Mouse (Mus musculus) adrenal gland (tissue): ENCODE data around the gene Spcs3.

ENCODE experiments used
- intact Hi-C: fragments of 180-260 bp; cut with DNase I; formaldehyde crosslinking; loops from one replicate; pipeline ENCODE4 v1.15.1; 2025

Gene Spcs3

GRCm38 (mm10) chr8:54509221-54509721, 20.5 kb downstream of the Spcs3 start:
- intact Hi-C loops, result loop anchor here (5.0 kb wide), 1 partner anchor 198 kb away; no protein-coding TSS in a partner anchor

- intact Hi-C loops, result loop anchor here (5.0 kb wide), 1 partner anchor 198 kb away; no protein-coding TSS in a partner anchor
Observed at GRCm38 (mm10) chr8:54508814-54509213, 21.0 kb downstream of the Spcs3 start.

- intact Hi-C loops, result loop anchor here (5.0 kb wide), 1 partner anchor 199 kb away; no protein-coding TSS in a partner anchor
Observed at GRCm38 (mm10) chr8:54508096-54508456, 21.7 kb downstream of the Spcs3 start.

- intact Hi-C loops, result loop anchor here (2.0 to 5.0 kb wide), 2 partner anchors 153 to 200 kb away; no protein-coding TSS in a partner anchor
Observed at GRCm38 (mm10) chr8:54507428-54508095, 22.2 kb downstream of the Spcs3 start.

GRCm38 (mm10) chr8:54505060-54505459, 24.7 kb downstream of the Spcs3 start:
- intact Hi-C loops, result loop anchor here (5.0 kb wide), 1 partner anchor 202 kb away; no protein-coding TSS in a partner anchor

GRCm38 (mm10) chr8:54503104-54503503, 26.7 kb downstream of the Spcs3 start:
- intact Hi-C loops, result no loop called here

GRCm38 (mm10) chr8:54493915-54494314, 35.9 kb downstream of the Spcs3 start:
- intact Hi-C loops, result loop anchor here (5.0 to 10.0 kb wide), 2 partner anchors 339 to 887 kb away; no protein-coding TSS in a partner anchor

- intact Hi-C loops, result loop anchor here (5.0 to 10.0 kb wide), 2 partner anchors 338 to 886 kb away; no protein-coding TSS in a partner anchor
Observed at GRCm38 (mm10) chr8:54493110-54493509, 36.7 kb downstream of the Spcs3 start.

- intact Hi-C loops, result loop anchor here (2.0 to 10.0 kb wide), 4 partner anchors 337 to 885 kb away; partner anchors contain the start of gene Vegfc
Observed at GRCm38 (mm10) chr8:54491934-54492333, 37.9 kb downstream of the Spcs3 start.

- intact Hi-C loops, result loop anchor here (2.0 to 10.0 kb wide), 4 partner anchors 336 to 884 kb away; partner anchors contain the start of gene Vegfc
Observed at GRCm38 (mm10) chr8:54491057-54491690, 38.6 kb downstream of the Spcs3 start.

GRCm38 (mm10) chr8:54488437-54488836, 41.4 kb downstream of the Spcs3 start:
- intact Hi-C loops, result no loop called here

- intact Hi-C loops, result no loop called here
Observed at GRCm38 (mm10) chr8:54486555-54487273, 43.1 kb downstream of the Spcs3 start.
